ENCODE assay signal across 8 mouse cellular contexts in genomic region chr4:129227170-129227984, GRCm38 (mm10). TPM values are rescaled to one million over a fixed set of nuclear protein-coding genes. Genes with fewer than 3 reads are reported as not detected.
DNase-seq lines count a peak whose midpoint lies in the region; ATAC-seq and TF ChIP-seq lines count a peak whose summit lies in the region.

No protein-coding gene starts in this region.

- H3K27ac ChIP-seq in heart, embryonic 15.5 days = no peak overlapping the region
- H3K27ac ChIP-seq in cortical plate, adult 2 months (ENCODE audit: insufficient read depth, low read length) = no peak overlapping the region

- peaks cover 91% of the 10 kb centered on the region for H3K27me3 ChIP-seq in heart, embryonic 15.5 days
- no peaks in the 10 kb centered on the region for H3K27me3 ChIP-seq in myocyte (ENCODE audit: control insufficient read depth, insufficient read depth, insufficient read length)

- no peaks in the 10 kb centered on the region for H3K9me3 ChIP-seq in heart, embryonic 15.5 days (replicated peaks)

- DNase-seq in heart, postnatal 36 days = no peak
- peak; percentile 54 for DNase-seq in kidney, adult 18-20 months
- no peak for DNase-seq in embryo, embryonic 9.5 days (ENCODE audit: extremely low spot score)
- DNase-seq in adrenal gland, adult 18-20 months (ENCODE audit: low spot score in 2 of 2) = no peak
- no peak for DNase-seq in gastrocnemius, postnatal 14 days

- intact Hi-C loops in heart, postnatal 36 days (cut with DNase I) = loop anchor here (5.0 kb wide), 1 partner anchor 35 kb away; the partner anchor contains the start of gene C77080
- intact Hi-C loops in gastrocnemius, postnatal 14 days (cut with DNase I; ENCODE audit: low total_unique reads) = loop anchor here (10.0 kb wide), 1 partner anchor 217 kb away; the partner anchor contains the start of gene Zbtb8b

- H3ac ChIP-seq in myocyte (ENCODE audit: control insufficient read depth, insufficient read length) = no peak overlapping the region

- peak overlapping the region; percentile 29 for H3K9ac ChIP-seq in heart, embryonic 15.5 days

- H3K36me3 ChIP-seq in heart, embryonic 15.5 days = no peaks in the 10 kb centered on the region
- peaks cover 7% of the 10 kb centered on the region for H3K36me3 ChIP-seq in myocyte (ENCODE audit: control insufficient read depth, insufficient read depth)

- WGBS in heart, embryonic 15.5 days = 16% methylated on average over 22 of the region's 22 CpGs

- peaks cover 45% of the 10 kb centered on the region for H3K4me1 ChIP-seq in heart, embryonic 15.5 days (replicated peaks)
- H3K4me1 ChIP-seq in cortical plate, adult 2 months (ENCODE audit: control insufficient read depth, insufficient read depth, low read length) = no peaks in the 10 kb centered on the region

- H3K79me2 ChIP-seq in myocyte (ENCODE audit: control insufficient read depth, insufficient read depth) = peaks cover 64% of the 10 kb centered on the region

- peak overlapping the region; percentile 54 for H3K4me2 ChIP-seq in heart, embryonic 15.5 days
- peak overlapping the region; percentile 19 for H3K4me2 ChIP-seq in myocyte (ENCODE audit: low read depth)

- no peak for TF ChIP-seq POLR2A in cortical plate, adult 2 months (IDR thresholded peaks at IDR 0.05; ENCODE audit: extremely low read depth, insufficient read depth, low read length)
- no peak for TF ChIP-seq POLR2A in myocyte (IDR thresholded peaks at IDR 0.05; ENCODE audit: insufficient read length, low read depth)

- TF ChIP-seq CTCF in cortical plate, adult 2 months (IDR thresholded peaks at IDR 0.05; ENCODE audit: extremely low read depth, insufficient read depth, low read length) = no peak

- ATAC-seq in heart, embryonic 15.5 days (replicated peaks; ENCODE audit: insufficient number of reproducible peaks, insufficient read depth, low FRiP score, low read depth) = no peak

- peak overlapping the region; percentile 29 for H3K4me3 ChIP-seq in heart, embryonic 15.5 days
- H3K4me3 ChIP-seq in cortical plate, adult 2 months (ENCODE audit: insufficient read depth, low read length) = peak overlapping the region; percentile 12
- no peak overlapping the region for H3K4me3 ChIP-seq in myocyte

TF ChIP-seq in myocyte, 11 proteins besides CTCF, POLR2A, EP300 and RAD21:
- no peak for TF ChIP-seq USF1 (IDR thresholded peaks at IDR 0.05; ENCODE audit: low read depth)
- TF ChIP-seq MAX (IDR thresholded peaks at IDR 0.05; ENCODE audit: low read depth) = no peak
- no peak for TF ChIP-seq TCF3 (IDR thresholded peaks at IDR 0.05; ENCODE audit: insufficient read length, low read depth)
- TF ChIP-seq E2F4 (IDR thresholded peaks at IDR 0.05; ENCODE audit: insufficient read depth) = no peak
- no peak for TF ChIP-seq CEBPB (IDR thresholded peaks at IDR 0.05; ENCODE audit: insufficient read depth, poor library complexity, severe bottlenecking)
- no peak for TF ChIP-seq POLR2AphosphoS2 (IDR thresholded peaks at IDR 0.05; ENCODE audit: insufficient read length, low read depth)
- no peak for TF ChIP-seq SRF (IDR thresholded peaks at IDR 0.05; ENCODE audit: control insufficient read depth, insufficient read length, low read depth)

RNA-seq across cellular contexts. Expression of gene C77080, which starts 33.8 kb away (rescaled TPM):
- 1.4 and 3.1 TPM in 2 replicates for polyA plus RNA-seq in heart, embryonic 15.5 days (2015; fragmentation: Nextera tagmentation; extraction: Ambion mirVana)
- total RNA-seq in heart, postnatal 36 days (2021) = 1 to 10 TPM; 3.5 to 3.6 TPM
- polyA plus RNA-seq in cortical plate, adult 2 months (2012; rRNA removed) = 14.4 and 15.0 TPM in 2 replicates
- 25.4 TPM for polyA plus RNA-seq in myocyte (2012; fragmentation: generic; extraction: Trizol)
- 10 to 100 TPM; 18.1 to 22.1 TPM for total RNA-seq in adrenal gland, adult 18-20 months (2021)
- total RNA-seq in gastrocnemius, postnatal 14 days (2021) = 1 to 10 TPM; 2.3 to 2.5 TPM

RNA-seq across cellular contexts. Expression of gene Yars, which starts 37.8 kb away (rescaled TPM):
- polyA plus RNA-seq in heart, embryonic 15.5 days (2015; fragmentation: Nextera tagmentation; extraction: Ambion mirVana) = 40.8 and 48.8 TPM in 2 replicates
- total RNA-seq in heart, postnatal 36 days (2021) = 10 to 100 TPM; 26.3 to 31.0 TPM
- polyA plus RNA-seq in cortical plate, adult 2 months (2012; rRNA removed) = 76.3 and 79.9 TPM in 2 replicates
- polyA plus RNA-seq in myocyte (2012; fragmentation: generic; extraction: Trizol) = 183 TPM
- total RNA-seq in adrenal gland, adult 18-20 months (2021) = 10 to 100 TPM; 77.3 to 77.4 TPM
- total RNA-seq in gastrocnemius, postnatal 14 days (2021) = 10 to 100 TPM; 38.6 to 38.9 TPM

RNA-seq across cellular contexts. Expression of gene S100pbp, which starts 37.9 kb away (rescaled TPM):
- polyA plus RNA-seq in heart, embryonic 15.5 days (2015; fragmentation: Nextera tagmentation; extraction: Ambion mirVana) = 10.8 and 13.2 TPM in 2 replicates
- total RNA-seq in heart, postnatal 36 days (2021) = 10 to 100 TPM; 11.3 to 15.7 TPM
- polyA plus RNA-seq in cortical plate, adult 2 months (2012; rRNA removed) = 24.3 and 24.4 TPM in 2 replicates
- 7.8 TPM for polyA plus RNA-seq in myocyte (2012; fragmentation: generic; extraction: Trizol)
- total RNA-seq in adrenal gland, adult 18-20 months (2021) = 10 to 100 TPM; 17.6 to 19.9 TPM
- 1 to 10 TPM; 5.2 to 7.1 TPM for total RNA-seq in gastrocnemius, postnatal 14 days (2021)

Comparison
In these comparisons a context has a peak if more than half of its experiments do, and no peak if none do; other contexts are left out.
1. RNA of gene C77080, which starts 33.8 kb away (total RNA-seq): 18.1 to 22.1 TPM in adrenal gland, adult 18-20 months; 3.5 to 3.6 TPM in heart, postnatal 36 days and 2.3 to 2.5 TPM in gastrocnemius, postnatal 14 days; every median in the first group is over 4 times any median in the second.